Mouse (Mus musculus): Measurements from ENCODE around the gene Adss.

Gene Adss

GRCm38 (mm10) chr1:177727883-177728525 is 68.3 kb downstream of the Adss start:
- no peak for DNase-seq

DNA sequence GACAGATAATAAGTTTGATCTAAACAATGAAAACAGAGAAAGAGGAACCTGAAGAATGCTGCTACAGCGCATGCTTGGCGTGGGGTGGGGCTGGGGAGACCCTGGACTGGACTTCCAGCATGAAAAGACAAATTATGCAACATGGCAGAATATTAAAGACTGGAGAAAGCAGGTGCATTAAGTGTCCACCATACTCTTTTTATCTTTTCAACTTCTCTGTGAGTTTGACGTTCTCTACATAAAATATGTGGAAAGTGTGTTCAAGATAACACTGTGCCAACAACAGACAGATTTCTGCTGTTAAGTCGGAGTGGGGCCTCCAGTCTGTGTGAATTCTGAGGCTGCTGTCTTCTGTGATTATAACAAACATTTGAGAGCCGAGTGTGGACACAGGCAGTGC is 69.4 kb downstream of the Adss start:
- DNase-seq: no peak

DNA sequence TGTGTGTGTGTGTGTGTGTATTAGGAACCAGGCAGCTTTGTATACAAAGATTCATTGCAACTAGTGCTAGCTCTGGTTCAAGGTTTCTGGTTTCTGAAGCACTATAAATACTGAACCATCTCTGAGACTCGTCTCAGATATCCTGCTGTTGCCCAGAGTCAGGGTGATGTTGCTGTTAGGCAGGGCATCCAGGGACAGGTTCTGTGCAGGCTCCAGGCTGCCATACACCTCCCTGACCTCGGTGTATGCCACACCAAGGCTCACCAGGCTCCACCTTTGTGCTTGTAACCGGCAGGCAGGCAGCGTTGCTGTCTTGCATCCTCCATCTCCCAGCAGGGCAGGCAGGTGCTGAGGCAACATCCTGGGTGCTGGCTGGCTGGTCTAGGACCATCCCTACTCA is 72.5 kb downstream of the Adss start:
- DNase-seq: no peak

DNA sequence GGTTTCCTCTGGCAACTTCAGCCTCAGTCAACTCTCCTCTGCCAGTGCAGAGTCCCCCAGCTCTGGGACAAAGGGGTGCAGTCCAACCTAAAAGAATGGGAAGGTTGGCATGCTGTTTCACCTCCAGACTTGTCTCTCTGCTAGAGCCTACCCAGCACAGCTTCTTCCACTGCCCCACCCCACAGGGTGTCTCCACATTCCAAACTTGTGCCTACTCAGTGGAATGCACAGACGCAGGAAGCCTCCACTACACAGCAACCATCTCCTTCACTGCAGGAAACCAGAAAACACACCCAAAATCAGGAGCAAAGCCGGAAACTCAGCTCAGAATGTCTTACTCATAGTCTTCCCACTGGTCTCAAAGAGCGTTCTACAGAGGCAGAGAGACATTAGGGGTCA is 77.3 kb downstream of the Adss start:
- DNase-seq: no peak

GRCm38 (mm10) chr1:177718340-177719028 is 77.8 kb downstream of the Adss start:
- no peak for DNase-seq

- DNase-seq: no peak
Observed at GRCm38 (mm10) chr1:177717057-177717835, 79.1 kb downstream of the Adss start.

GRCm38 (mm10) chr1:177716448-177716847 is 79.9 kb downstream of the Adss start:
- DNase-seq: no peak

DNA sequence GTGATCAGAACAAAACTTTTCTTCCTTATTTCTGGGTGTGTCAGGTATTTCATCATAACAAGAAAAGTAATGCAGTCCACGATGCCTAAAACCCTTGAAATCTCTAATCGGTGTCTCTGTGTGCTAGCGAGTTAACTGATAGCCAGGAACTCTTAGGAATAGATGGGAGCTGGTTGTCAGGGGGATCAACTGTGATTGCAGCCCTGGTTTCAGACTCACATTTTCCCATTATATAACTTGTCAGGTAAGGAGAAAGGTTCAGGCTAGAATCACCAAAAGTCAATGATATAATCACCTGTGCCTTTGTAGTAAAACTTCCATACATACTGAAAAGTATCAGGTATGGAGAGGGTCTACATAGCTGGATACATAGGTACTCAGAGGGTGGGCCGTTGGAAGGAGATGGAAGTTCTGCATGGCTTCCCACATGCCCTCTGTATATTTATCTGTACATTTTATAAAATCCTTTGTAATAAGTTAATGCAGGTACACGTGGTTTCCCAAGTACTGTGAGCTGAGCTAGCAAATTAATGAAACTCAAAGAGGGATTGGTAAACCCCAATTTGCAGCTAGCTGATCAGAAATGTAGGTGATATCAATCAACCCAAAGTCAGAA is 81.8 kb downstream of the Adss start:
- no peak for DNase-seq

- no peak for DNase-seq
Observed at GRCm38 (mm10) chr1:177713635-177714396, 82.5 kb downstream of the Adss start.
